Mouse (Mus musculus) cerebellum, adult 2 months (tissue): Measurements from ENCODE around the gene Olfr544. TPM values are rescaled to one million over a fixed set of nuclear protein-coding genes. Genes with fewer than 3 reads are reported as not detected.

Experiments
- DNase-seq, 2 experiments: peaks; one replicate each; pipeline ENCODE4 v3.0.0; 2021
- H3K27ac ChIP-seq: fragments of 200-500 bp; 2 replicates; pipeline ENCODE4 v1.5.1; 2012; ENCODE audit warnings: low read length, control low read depth, inconsistent platforms; ENCODE audit not compliant: insufficient read depth
- H3K27me3 ChIP-seq: fragments of 200-500 bp; 2 replicates; pipeline ENCODE4 v1.6.1; 2012; ENCODE audit warnings: inconsistent platforms, mild to moderate bottlenecking, low read length, moderate library complexity; ENCODE audit not compliant: control insufficient read depth, insufficient read depth
- H3K4me1 ChIP-seq: fragments of 200-500 bp; 2 replicates; pipeline ENCODE4 v1.6.1; 2011; ENCODE audit warnings: low read length; ENCODE audit not compliant: control insufficient read depth, insufficient read depth
- H3K4me3 ChIP-seq: fragments of 200-500 bp; replicated peaks from 2 replicates; pipeline ENCODE3; 2011; ENCODE audit warnings: mild to moderate bottlenecking, low read depth, low read length, control low read depth; ENCODE audit not compliant: insufficient read depth
- CTCF ChIP-seq: fragments of 200-500 bp; IDR thresholded peaks from 2 replicates; pipeline ENCODE4 v1.5.1; 2011; ENCODE audit warnings: low read depth, mild to moderate bottlenecking, control low read depth, low read length, moderate library complexity, borderline replicate concordance; ENCODE audit not compliant: insufficient read depth
- POLR2A ChIP-seq: fragments of 200-500 bp; IDR thresholded peaks from 2 replicates; pipeline ENCODE4 v1.6.1; 2011; ENCODE audit warnings: low read length, control low read depth, borderline replicate concordance; ENCODE audit not compliant: insufficient read depth
- WGBS: fragments of 180-500 bp; shearing (Covaris S2); methylation state at CpG from one replicate; pipeline ENCODE4 v1.1.7; 2018; 5-methylcytosine and 5-hydroxymethylcytosine counted together
- polyA plus RNA-seq: library from polyadenylated mRNA; depleted of rRNA; stranded (reverse); fragments of >200 nt; gene quantifications from 2 replicates; pipeline ENCODE4 v1.2.3, GENCODE M21; 2012

Gene Olfr544
- polyA plus RNA-seq, 1 experiment = not detected

- DNase-seq = no peak
- Histone ChIP-seq H3K4me1 (no peaks in the 10 kb centered on the region), H3K27ac (no peak overlapping the region), H3K4me3 (no peak overlapping the region), H3K27me3 (no peaks in the 10 kb centered on the region)
- 85% methylated on average over 8 of the region's 8 CpGs for WGBS
- TF ChIP-seq POLR2A (no peak), CTCF (no peak)
Measured at GRCm38 (mm10) chr7:102467566-102467965, 20.5 kb downstream of the Olfr544 start.

DNA sequence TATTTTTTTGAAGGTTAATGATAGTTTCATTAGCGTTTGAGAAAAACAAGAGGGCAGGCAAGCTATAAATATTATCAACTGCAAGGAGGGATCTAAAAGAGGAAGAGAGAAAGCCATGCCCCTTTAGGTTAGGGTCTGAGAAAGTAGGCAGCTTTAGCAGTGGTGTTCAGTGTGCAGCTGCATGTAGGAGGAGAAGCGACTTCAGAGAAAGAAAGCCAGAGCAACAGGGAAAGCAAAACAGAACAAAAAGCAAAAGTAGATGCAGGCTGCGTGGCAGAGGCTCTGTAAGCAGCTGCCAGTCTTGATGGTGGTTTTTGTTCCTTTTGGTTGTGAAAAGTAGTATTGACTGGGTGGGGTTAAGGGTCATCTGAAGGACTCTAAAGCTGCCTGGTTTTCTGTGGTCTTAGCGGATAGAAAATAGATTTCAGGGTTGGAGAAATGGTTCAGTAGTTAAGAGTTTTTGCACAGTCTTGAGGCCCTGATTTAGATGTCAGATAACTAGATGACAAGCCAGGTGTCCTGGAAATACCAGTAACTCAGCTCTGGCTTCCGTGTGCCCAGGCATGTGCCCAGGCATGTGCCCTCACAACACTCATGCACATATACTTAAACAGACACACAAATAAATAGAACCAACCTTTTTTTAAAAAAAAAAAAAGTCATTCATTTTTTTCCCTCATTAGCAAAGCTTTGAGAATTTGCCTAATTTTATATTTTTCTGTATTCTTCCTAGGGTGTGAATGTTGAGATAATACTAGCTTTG, 29.3 kb downstream of the Olfr544 start:
- Histone ChIP-seq H3K4me3 (no peak overlapping the region), H3K27ac (no peak overlapping the region), H3K27me3 (no peaks in the 10 kb centered on the region), H3K4me1 (no peaks in the 10 kb centered on the region)
- DNase-seq = no peak
- WGBS = 89% methylated on average over 5 of the region's 5 CpGs
- TF ChIP-seq CTCF (no peak), POLR2A (no peak)

- TF ChIP-seq POLR2A = no peak
- TF ChIP-seq CTCF = no peak
- no peak overlapping the region for H3K27ac ChIP-seq
- no peak for DNase-seq
- WGBS = 96% methylated on average over 9 of the region's 9 CpGs
- H3K4me3 ChIP-seq = no peak overlapping the region
- H3K4me1 ChIP-seq = no peaks in the 10 kb centered on the region
- H3K27me3 ChIP-seq = no peaks in the 10 kb centered on the region
Measured at GRCm38 (mm10) chr7:102446438-102446837, 41.7 kb downstream of the Olfr544 start.

DNA sequence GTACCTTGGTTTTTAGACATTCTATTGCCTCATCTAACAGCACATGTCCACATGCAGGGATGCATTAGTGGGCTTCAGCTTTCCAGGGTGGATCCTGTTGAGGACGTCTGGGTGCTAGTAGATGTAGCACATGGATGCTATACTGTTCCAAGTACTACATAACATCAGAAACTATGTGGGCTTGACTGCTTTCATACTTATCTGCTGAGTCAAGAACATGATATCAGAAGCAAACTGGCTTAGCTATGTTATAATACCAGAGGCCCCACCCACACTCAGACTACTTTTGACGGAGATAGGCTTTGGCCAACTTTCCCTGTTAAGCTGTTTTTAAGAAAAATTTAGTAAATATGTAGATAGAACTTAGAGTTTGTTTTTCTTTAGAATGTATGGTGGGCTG, 43.8 kb downstream of the Olfr544 start:
- WGBS = 86% methylated on average over 2 of the region's 2 CpGs
- DNase-seq = no peak
- Histone ChIP-seq H3K4me1 (no peaks in the 10 kb centered on the region), H3K27me3 (no peaks in the 10 kb centered on the region), H3K4me3 (no peak overlapping the region), H3K27ac (no peak overlapping the region)
- TF ChIP-seq CTCF (no peak), POLR2A (no peak)

DNA sequence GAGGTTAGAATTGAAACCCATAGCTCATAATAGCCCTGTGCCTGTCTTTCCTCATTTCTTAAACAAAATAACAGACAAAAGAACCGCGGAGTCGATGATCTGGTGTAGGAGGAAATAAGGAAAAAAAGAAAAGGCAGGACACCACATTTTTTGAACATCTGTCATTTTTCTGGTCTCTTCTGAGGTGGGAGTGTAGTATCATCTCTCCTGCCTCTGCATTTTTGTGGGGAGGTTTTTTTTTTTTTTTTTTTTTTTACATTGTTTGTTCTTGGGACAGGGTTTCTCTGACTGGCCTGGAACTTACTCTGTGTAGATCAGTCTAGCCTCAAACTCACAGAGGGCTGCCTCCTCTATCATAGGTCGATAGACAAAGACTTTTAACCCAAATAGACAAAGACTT, 45.7 kb downstream of the Olfr544 start:
- no peaks in the 10 kb centered on the region for H3K27me3 ChIP-seq
- peak overlapping the region; percentile 85 for H3K4me3 ChIP-seq
- no peak for DNase-seq
- no peaks in the 10 kb centered on the region for H3K4me1 ChIP-seq
- H3K27ac ChIP-seq = no peak overlapping the region
- TF ChIP-seq POLR2A (no peak), CTCF (no peak)
- WGBS = under 1% methylated on average over 4 of the region's 4 CpGs

DNA sequence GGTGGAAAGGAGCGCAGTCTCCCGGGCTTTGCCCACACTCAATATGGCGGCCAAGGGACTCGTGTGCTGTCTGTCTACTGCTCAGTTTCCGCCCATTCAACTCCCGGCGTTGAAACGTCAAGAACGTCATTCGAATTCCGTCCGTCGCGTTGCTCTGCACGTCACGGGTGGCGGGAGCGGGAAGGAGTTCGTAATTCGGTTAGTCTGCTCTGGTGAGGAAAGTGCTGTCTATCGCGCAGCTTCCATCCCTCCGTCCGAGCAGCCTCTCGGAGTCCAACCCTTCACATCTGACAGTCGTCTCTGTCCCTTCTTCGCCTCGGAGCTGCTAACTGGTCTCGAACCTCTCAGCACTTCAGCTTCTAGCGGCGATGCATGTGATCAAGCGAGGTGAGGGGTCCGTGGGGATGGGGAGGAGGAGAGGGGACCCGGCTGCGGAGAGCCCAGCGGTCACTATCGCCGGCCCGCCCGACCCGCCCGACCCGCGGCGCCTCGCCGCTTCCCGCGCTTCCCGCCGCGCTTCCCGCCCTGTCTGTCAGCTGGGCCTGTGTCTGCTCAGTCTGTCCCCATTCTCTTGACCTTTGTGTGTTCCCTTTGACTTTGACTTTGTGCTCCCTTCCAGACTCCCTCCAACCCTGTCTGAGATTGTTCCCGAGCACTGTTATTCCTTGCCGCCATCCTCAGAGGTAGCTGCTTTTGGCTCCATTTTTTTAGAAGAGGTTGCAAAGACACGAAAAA, 46.3 kb downstream of the Olfr544 start, which contains the start of gene Rrm1:
Gene Rrm1 (plus strand): TSS at position 39 of the 735 bp plus-strand sequence.
- H3K4me1 ChIP-seq = no peaks in the 10 kb centered on the region
- TF ChIP-seq CTCF = no peak
- TF ChIP-seq POLR2A = peak; percentile 61; the same call in 1 of the 2 replicates
- peak within 1 kb of the TSS; percentile 85 for H3K4me3 ChIP-seq
- DNase-seq = peak; percentile 96 to 97
- under 1% methylated on average over 54 of the region's 56 CpGs for WGBS
- H3K27me3 ChIP-seq = no peaks in the 10 kb centered on the region
- H3K27ac ChIP-seq = no peak within 1 kb of the TSS

DNA sequence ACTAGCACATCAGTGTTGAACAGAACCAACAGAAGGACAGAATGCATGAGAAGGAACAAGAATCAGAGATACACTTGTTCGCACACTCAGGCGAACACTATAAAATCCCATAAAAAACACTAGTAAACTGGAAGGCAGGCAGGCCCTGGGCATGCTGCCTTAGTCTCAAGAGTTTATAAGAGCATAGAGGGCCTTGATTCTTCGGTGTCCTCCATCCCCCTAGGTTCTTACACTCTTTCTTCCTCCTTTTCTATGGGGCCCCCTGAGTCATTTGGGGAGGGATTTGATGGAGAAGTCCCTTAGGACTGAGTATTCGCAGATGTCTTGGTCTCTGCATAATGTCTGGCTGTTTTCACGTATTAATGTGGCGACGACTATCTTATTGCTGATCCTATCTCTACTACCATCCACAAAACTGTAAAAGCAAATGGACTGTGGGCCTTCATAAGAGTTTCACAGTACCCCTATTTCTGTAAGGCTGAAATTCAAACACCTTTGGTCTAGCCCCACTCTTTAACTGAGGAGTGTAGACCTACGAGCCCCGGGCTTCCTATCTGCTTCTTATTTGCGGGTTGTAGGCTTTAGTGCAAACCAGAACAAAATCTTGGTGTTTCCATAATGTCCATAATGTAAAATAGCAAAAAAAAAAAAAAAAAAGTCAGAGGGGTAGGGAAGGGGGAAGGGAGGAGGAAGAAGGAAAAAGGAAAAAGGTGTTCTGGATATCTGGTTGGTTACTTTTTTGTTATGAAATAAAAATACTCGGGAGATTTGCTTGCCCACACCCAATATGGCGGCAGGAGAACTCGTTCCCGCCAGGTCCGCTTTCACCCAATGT, 47.1 kb downstream of the Olfr544 start:
- no peak for TF ChIP-seq POLR2A
- TF ChIP-seq CTCF = no peak
- Histone ChIP-seq H3K27ac (no peak overlapping the region), H3K4me1 (no peaks in the 10 kb centered on the region), H3K4me3 (peak overlapping the region; percentile 12), H3K27me3 (no peaks in the 10 kb centered on the region)
- DNase-seq = no peak
- WGBS = 53% methylated on average over 15 of the region's 15 CpGs
